Mouse (Mus musculus) lung, adult 2 months (tissue): Measurements from ENCODE around the gene Nudt2.

Experiments used
- CTCF ChIP-seq: fragments of 200-500 bp; IDR thresholded peaks from 2 replicates; pipeline ENCODE4 v1.5.1; 2011; ENCODE audit warnings: mild to moderate bottlenecking, low read length, control low read depth; ENCODE audit not compliant: insufficient read depth
- POLR2A ChIP-seq: fragments of 200-500 bp; IDR thresholded peaks from 2 replicates; pipeline ENCODE4 v1.6.1; 2011; ENCODE audit warnings: low read depth, mild to moderate bottlenecking, control low read depth, low read length, borderline replicate concordance; ENCODE audit errors: extremely low read depth

DNA sequence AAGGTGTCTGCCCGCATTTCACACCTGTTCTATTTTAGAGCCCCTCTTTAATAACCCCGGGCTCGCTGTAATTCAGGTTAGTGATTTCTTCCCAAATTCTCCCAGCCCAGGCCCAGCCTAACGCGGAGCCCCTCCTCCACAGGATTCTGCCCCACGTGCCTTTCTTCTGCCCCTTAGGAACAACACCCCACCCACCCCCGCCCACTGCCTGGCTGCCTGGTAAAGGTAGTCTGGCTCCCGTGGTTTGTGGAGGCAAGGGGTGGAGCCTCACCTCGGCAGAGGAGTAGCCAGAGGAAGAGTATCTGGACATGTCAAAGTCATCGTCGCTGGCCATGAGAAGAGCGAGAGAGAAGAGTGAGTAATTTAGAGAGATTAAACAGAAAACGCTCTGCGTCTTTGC lies 55.7 kb downstream of the Nudt2 start:
- no peak for TF ChIP-seq CTCF
- TF ChIP-seq POLR2A = no peak
